Mouse (Mus musculus) lung, adult 18-20 months (tissue): ENCODE results near the gene Gas2l1.

Source experiments
- DNase-seq, 2 experiments: peaks; one replicate each; pipeline ENCODE4 v3.0.0; 2022; ENCODE audit warnings: mixed read lengths in 2 of 2

The Gas2l1 gene

DNA sequence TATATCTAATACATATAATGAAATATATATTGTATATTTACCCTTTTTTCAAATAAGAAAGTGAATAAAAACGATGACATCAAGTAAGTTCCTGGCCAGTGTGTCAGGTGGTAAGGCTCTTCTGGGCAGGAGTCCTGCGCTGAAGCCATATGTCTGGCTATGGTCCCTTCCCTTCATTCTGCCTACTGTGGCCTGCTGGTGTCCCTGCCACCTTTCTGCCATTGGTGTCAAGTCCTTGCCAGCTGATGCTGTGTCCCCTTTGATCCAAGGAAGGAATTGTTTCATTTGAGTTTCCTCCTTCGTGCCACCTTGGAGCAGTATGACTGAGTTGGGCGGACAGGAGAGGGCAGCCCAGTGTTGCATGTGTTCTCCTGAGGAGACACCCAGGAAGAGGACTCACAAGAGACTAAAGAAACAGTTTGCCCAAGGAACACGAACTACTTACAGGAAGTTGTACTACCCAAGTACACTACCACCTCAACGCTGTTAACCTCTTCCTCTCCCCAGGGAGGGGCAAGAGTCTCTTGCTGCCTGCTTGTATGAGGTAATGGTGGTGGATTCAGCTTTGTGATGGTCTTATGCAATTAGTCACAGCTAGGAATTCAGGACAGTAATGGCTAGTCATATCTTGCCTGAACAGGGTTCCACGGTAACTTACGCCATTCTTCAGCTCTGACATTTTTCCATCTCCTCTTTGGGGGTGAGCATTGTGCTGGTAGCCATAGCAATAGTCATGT lies 22.3 kb downstream of the Gas2l1 start:
- DNase-seq = no peak

DNA sequence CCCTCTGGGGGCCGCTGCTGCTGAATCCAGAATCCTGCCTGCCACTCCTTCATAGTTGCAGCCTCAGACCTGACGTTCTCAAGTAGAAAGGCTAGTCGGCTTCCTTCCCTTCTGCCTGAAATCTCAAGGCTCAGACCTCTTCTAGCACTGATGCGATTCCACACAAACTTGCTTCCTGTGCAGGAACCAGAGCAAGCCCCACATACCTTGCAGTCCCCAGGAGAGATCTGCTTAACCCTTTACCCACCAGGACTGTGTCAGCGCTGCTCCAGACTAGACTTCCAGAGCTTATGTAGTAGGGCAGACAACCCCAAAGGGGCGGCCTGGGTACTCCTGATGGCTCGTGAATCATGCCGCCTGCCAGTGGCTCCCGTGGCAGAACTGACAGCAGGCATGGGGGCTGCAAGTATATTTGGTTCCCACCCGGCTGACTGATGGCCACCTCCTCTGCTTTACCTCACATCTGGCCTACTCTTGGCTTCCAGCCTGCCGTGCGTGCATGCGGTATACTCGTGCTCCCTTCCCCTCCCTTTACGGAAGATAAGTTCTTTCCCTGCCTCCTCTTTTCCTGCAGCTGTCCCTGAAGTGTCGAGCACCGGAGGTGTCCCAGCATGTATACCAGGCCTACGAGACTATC lies 23.9 kb downstream of the Gas2l1 start:
- DNase-seq = no peak

DNA sequence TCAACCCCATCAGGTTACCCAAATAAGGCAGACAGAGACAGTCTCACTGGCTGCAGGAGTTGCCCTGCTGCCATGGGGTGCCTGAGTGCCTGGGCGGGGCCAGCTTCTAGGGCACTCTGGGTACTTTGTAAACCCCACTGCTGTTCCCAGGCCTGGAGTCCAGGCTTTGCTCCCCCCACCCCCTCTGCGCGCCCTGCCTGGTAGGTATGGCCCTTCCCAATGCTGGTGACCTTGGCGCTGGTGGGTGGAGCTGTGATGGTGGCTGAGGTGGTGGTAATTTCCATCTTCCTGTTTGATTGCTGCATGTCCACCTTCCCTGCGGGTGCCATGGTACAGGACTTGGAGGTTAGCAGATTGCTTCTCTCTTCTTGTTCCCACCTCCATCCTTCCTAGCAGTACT lies 24.5 kb downstream of the Gas2l1 start:
- no peak for DNase-seq

DNA sequence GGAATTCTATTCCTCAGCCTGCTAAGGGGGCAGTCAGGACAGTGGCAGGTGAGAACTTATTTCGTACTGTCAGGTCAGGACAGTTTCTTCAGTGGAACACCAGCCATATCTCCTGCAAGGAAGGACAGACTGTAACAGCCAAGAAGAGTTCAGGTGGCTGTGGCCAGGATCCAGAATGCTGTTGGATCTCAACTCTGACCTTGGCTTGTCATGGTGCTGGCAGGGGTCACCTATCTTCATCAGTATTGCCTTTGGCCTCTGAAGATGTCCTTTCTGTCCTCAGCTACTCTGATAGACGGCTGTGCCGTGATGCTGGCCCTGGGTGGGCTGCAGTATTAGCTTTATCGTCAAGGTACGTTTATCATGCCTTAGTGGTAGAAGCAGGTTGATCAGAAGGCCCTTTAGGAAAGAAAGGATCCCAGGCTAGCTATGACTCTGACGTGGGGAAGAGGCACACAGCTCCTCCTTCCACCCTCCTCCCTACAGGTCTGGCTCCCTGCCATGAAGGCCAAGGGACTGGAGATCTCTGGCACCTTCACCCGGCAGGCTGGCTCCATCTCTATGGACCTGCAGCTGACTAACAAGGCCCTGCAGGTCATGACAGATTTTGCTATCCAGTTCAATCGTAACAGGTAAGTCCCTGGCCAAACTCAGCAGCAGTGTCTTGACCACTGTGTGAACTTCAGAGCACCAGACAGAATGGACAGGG lies 27.8 kb downstream of the Gas2l1 start:
- DNase-seq = no peak

DNA sequence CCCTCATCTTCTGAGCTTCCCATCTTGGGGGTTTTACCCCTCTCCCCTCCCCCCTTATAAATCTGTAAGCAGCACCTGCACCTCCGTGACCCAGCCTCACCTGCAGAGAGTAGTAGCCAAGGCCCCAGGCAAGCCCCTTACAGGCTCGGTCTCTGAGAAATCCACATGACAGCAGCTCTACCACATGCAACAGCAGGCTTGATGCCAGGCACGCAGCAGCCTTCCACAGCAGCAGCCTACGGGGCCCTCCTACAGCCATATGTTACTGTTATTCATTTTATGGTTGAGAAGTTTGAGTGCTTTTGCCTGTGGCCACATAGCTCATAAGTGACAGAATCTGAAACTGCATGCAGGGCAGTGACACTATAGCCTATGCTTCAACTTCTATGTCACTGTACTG lies 29.7 kb downstream of the Gas2l1 start:
- DNase-seq = no peak

DNA sequence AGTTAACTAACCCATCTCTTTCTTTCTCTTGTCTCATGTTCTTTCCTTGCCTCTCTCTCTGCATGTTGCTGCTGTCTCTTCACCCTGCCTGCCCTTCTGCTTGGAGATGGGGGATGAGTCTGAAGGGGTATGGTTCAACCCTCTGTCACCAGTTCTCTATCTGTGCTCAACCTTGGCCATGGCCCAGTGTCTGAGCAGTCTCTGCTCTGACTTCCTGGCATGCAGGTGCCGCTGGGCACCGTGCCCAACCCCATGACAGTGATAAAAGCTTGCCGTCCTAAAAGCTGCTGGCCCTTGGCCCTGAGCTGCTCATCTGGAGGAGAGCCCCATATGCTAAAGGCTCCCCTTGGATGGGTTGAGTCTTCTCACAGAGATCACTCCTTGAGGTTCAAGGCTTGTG lies 32.0 kb downstream of the Gas2l1 start:
- no peak for DNase-seq

DNA sequence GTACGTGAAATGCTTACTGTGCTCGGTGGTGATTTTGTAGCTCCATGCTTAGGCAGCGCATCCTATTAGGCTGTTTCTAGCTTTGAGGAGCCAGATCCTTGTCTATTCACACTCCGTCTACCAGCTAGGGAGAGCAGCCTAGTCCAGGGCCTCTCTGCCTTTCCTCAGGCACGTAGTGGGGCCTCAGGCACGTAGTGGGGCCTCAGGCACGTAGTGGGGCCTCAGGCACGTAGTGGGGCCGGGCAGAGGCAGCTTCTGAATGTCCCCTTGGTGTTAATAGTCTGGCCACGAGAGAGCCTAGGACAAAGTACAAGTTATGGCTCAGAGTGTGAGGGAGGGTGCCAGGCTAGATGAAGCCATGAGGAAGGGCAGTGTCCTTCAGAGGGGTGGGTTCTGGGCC lies 32.4 kb downstream of the Gas2l1 start:
- DNase-seq = no peak

DNA sequence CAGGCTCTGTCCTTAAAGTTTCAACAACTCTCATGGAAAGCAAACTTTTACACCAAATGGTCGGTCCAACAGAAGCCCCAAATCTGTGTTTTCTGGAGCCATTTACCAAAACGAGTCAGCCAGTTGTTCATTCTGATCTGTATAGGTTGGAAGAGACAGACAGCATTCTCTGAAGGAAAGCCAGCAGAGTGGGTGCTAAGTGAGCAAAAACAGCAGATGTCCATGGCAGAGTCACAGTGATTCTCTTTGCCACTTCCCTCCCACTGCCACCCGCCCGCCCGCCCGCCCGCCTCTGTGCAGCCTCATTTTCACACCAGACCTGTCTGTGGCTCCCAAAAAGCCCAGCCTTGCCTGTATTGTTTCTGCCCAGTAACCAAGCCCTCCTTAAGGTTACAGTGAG lies 36.9 kb downstream of the Gas2l1 start:
- DNase-seq = no peak

DNA sequence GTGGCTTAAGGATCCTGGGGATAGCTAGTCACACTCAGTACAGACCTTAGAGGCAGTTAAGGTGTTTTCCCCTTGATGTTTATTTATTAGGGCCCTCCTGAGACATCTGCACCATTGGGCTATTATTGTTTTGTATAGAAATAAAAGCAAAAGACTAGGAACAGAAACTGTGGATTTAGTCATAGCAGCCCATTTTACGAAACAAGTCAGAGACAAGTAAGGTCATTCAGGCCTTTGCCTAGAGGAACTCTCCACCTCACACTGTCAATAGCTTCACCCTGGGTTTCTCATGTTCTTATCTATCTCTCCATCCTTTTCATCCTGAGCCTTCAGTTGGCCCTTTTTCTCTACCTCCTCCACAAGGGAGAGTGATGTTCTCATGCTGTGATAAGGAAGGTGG lies 40.0 kb downstream of the Gas2l1 start:
- no peak for DNase-seq

DNA sequence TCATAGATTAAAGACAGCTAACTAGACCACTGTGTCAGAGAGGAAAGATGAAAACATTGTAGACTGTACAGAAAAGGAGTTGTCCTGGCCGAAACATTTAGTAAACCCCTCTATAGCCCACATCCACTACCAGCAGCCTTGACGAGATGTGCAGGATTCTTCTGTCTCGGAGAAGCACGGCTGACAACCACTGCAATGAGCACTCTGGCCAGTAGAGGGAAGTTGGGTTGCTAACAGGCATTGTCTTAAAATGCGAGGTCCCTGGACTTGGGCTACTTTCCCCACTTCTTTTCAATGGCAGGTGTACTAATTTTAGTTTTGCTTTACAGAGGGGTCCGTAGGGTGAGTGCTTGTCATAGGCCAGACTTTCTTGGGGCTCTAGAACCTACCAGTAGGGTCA lies 47.6 kb downstream of the Gas2l1 start:
- no peak for DNase-seq

DNA sequence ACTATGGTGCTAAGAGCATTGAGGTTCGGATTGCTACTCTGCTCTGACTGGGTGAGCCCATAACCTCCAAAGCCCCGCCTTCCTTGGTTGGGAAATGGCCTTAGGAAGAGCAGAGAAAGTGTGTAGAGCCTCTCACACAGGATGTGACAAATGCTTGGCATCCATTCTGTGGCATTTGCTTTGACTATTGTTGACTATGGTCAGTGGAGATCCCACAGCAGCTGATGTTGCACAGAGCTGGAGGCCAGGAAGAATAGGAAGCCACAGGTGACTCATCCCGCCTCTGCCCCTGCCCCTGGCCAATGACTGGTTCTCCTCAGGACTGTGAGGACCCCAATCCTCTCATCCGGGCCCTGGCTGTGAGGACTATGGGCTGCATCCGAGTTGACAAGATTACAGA lies 48.8 kb downstream of the Gas2l1 start:
- DNase-seq = no peak

DNA sequence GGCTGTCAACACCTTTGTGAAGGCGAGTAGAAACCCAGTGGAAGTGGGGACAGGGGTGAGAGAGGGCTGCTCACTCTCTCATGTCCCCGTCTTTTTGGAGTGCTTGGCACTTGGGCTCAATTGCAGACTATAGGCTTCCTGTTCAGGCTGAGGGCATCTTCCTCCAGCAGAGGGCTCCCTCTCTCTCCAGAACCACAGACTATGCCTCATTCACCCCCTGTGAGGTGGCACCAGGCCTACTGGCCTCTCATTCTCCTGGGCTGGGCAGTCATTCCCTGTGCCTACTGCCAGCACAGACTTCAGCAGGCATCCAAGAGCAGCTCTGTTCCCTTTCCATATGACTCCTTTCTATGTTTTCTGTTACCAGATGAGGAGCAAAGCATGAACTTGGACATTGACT lies 49.4 kb downstream of the Gas2l1 start:
- DNase-seq = peak; percentile 71 to 79

DNA sequence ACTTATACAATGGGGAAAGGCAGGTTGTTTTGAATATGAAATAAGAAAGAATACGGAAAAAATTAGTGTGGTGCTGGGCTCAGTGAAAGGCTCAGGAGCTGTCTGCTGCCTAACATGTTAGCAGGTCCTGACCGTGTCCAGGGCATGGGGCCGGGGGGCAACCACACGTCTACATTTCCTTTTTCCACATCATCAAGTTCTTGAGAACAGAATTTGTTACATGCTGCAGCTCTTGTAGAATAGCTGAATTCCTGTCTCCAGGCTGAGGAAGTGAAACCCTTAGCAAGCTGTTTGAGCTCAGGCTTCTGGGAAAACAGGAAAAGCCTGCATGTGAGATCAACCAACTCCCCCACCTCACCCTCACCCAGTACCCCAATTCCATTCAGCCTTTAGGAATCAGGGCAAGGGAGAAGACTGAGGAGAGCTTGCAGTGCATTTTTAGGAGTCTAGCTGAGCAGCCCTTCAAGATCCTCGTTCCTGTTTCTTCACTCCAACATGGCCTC lies 52.9 kb downstream of the Gas2l1 start:
- no peak for DNase-seq

DNA sequence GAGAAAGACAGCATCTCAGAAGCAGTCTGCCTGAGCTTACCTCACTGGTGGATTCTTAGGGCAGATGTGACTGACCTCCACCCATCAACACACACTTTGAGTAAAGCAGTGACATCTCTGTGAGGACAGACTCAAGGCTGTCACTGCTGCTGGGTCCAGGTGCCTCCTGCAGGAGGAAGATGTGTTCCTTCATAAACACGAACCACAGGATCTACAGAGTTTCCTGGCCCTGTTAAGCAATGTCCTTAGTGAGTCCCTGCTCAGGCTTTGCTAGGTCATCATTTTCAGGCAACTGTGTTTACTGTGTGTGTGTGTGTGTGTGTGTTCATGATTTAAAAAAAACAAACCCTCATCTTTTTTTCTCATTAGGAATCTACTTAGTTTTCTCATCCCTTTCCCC lies 53.6 kb downstream of the Gas2l1 start:
- no peak for DNase-seq

DNA sequence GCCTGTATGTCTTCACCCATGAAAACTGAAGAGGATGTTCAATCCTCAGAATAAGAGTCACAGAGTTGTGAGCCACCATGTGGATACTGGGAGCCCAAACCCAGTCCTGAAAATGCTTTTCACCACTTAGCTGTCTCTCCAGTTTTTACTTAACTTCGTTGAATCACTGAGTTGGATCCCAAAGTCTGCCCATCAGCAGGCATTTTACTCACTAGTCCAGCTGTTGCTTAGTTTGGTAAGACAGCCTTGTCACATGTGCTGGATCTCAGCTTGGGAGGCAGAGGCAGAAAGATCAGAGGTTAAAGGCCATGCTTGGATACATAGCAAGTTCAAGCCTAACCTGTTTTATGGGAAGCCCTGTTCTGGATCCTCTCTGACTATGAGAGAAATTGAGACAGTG lies 54.9 kb downstream of the Gas2l1 start:
- no peak for DNase-seq

DNA sequence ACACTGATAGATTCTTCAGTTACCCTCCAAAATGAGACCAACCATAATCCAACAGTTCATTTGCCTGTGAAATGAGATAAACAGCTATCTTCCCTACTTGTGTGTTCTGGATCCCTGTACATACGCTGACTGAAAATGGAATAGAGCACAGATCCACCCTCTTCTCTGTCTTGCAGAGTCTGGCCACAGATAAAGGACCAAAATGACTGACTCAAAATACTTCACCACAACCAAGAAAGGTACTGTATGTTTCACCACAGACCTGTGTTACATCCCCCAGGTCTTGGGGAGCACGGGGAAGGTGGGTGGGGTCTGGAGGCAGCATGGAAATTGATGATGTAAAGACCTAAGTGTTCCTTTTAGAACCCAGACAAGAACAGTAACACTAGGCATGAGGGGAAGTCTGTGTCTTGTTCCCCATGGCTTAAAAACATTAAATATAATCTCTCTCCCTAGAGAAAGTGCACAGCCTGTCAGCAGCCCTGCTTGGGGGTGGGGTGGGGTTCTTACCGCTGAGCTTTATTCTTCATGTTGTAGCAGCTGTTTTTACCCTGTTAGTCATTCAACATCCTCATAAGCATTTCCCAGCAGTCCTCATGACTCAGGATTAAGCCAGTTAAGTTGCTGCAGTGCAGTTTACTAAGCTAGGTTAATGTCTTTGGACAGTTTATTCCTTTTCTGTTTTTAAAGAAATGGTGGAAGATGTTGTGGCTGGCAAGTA lies 55.6 kb downstream of the Gas2l1 start:
- DNase-seq = no peak

DNA sequence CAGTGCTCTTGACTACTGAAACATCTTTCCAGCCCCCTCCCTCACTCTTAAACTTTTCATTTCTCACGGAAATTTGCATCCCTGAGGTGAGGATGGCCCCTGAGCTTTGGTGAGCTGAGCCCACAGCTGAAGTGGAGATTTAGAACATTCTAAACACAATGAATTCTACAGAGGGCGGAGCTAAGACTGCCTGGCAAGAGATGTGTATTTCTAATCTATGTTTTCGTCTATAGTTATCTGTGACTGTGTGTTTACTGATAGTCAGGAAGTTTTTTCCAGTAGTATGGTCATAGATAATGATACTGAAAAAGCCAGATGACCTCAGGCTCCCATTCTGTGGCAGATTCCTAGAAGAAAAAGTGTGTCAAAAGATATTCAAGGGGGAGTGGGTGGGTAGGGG lies 56.3 kb downstream of the Gas2l1 start:
- no peak for DNase-seq

DNA sequence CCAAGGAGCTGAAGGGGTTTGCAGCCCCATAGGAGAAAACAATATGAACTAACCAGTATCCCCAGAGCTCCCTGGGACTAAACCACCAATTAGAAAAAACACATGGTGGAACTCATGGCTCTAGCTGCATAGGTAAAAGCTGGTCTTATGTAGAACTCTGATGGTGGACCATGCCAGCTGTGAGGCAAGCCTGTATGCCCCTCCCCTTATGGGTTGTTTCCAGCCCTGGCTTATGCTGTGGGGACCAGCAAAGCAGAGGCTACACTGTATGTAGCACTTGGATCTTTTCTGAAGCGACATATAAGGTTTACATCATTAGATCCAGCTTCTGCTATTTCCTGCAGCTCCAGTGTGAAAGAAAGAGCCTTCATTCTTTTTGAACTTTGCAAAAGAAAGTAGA lies 57.9 kb downstream of the Gas2l1 start:
- DNase-seq = peak in 1 of 2 experiments; percentile 37

DNA sequence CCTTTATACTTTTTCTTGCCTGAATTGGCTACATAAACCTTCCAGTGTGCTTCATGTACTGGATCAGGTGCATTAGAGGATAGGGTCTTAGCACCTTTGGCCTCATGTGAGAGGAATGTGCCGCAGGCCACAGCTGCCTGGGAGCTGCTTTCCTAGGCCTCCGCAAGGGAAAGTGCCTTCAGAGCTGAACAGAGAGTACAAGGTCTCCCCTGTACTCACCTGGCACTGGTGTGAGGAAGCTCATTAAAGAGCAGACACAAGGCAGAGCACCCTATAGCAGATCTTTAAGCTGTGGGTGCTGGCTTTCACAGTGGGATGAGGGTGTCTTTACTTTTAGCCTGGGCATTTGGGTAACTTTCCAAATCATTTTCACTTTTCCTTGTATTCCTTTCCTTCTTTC lies 59.6 kb downstream of the Gas2l1 start:
- no peak for DNase-seq
